Mouse (Mus musculus) midbrain, embryonic 14.5 days (tissue): ENCODE data around the gene Tmem233. TPM values are rescaled to one million over a fixed set of nuclear protein-coding genes. Genes with fewer than 3 reads are reported as not detected.
A peak's percentile ranks its signal among the peaks of the same experiment; 100 is the strongest.

Source experiments
- ATAC-seq: fragments of 200-750 bp; cut with Nextera tagmentation; 2 replicates; pipeline ENCODE4 v1.8.0; 2017; ENCODE audit warnings: moderate number of reproducible peaks, moderate library complexity; ENCODE audit not compliant: low FRiP score, low TSS enrichment
- DNase-seq: peaks from one replicate; pipeline ENCODE4 v3.0.0-alpha.2; 2015
- H3K27ac ChIP-seq: fragments of 300-500 bp; sonication (generic); replicated peaks from 2 replicates; pipeline ENCODE4 v1.5.1; 2014; ENCODE audit warnings: mild to moderate bottlenecking, low read depth, low read length, moderate library complexity
- H3K27me3 ChIP-seq: fragments of 300-500 bp; sonication (generic); 2 replicates; pipeline ENCODE4 v1.6.1; 2014; ENCODE audit warnings: low read length, control low read depth, mixed read lengths; ENCODE audit not compliant: control insufficient read depth, insufficient read depth
- H3K36me3 ChIP-seq: fragments of 300-500 bp; sonication (generic); 2 replicates; pipeline ENCODE4 v1.6.1; 2014; ENCODE audit warnings: low read length, control low read depth; ENCODE audit not compliant: control insufficient read depth, insufficient read depth
- H3K4me1 ChIP-seq: fragments of 300-500 bp; sonication (generic); 2 replicates; pipeline ENCODE4 v1.6.1; 2014; ENCODE audit warnings: mild to moderate bottlenecking, antibody characterized with exemption, low read length, control low read depth; ENCODE audit not compliant: control insufficient read depth, insufficient read depth
- H3K4me2 ChIP-seq: fragments of 300-500 bp; sonication (generic); 2 replicates; pipeline ENCODE4 v1.6.1; 2014; ENCODE audit warnings: mild to moderate bottlenecking, low read length, moderate library complexity
- H3K4me3 ChIP-seq: fragments of 300-500 bp; sonication (generic); replicated peaks from 2 replicates; pipeline ENCODE4 v1.5.1; 2014; ENCODE audit warnings: low read depth, low read length
- H3K9ac ChIP-seq: fragments of 300-500 bp; sonication (generic); replicated peaks from 2 replicates; pipeline ENCODE4 v1.6.1; 2014; ENCODE audit warnings: mild to moderate bottlenecking, low read length, moderate library complexity
- H3K9me3 ChIP-seq: fragments of 300-500 bp; sonication (generic); 2 replicates; pipeline ENCODE4 v1.6.1; 2016; ENCODE audit warnings: low read length, control low read depth, mixed read lengths; ENCODE audit not compliant: control insufficient read depth
- WGBS: fragments of 180-500 bp; shearing (Covaris S2); extraction: QIAGEN DNeasy Blood & Tissue Kit; methylation state at CpG from one replicate; pipeline ENCODE4 v1.1.7; 2014; 5-methylcytosine and 5-hydroxymethylcytosine counted together
- polyA plus RNA-seq: library from polyadenylated mRNA; unstranded; fragments of >200 nt; fragmentation: Nextera tagmentation; extraction: Ambion mirVana; gene quantifications from 2 replicates; pipeline ENCODE4 v1.2.1, GENCODE M21; 2014

Tmem233 gene
- not detected in 2 replicates for polyA plus RNA-seq

DNA sequence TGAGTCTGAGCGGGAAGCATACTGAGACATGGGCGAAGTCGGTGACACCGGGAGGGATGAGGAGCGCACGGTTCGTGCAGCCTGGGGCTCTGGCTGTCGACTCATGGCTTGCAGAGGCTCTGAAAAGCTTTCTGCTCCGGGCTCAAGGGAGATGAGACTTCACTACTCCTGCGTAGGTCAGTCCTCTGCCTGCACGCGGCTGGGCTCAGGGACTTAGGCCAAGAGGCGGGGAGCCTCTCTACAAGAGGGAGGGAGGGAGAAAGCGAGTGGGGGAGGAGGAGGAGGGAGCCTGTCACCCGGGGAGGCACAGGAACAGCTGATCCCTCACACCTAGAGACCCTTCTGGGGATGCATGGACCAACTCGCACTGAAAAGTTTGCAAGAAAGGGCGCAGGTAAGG is at the start of gene Tmem233:
Gene Tmem233, minus strand, starts transcription at position 164 of the 400 bp plus-strand sequence.
- Histone ChIP-seq H3K9me3 (no peaks in the 10 kb centered on the region), H3K4me1 (no peaks in the 10 kb centered on the region), H3K9ac (no peak within 1 kb of the TSS), H3K36me3 (no peaks in the 10 kb centered on the region), H3K4me3 (no peak within 1 kb of the TSS), H3K27ac (no peak within 1 kb of the TSS), H3K4me2 (no peak within 1 kb of the TSS), H3K27me3 (peaks cover 13% of the 10 kb centered on the region; the same call in 1 of the 2 replicates)
- 13% methylated on average over 17 of the region's 17 CpGs for WGBS
- DNase-seq (peak; percentile 2), ATAC-seq (no peak)

DNA sequence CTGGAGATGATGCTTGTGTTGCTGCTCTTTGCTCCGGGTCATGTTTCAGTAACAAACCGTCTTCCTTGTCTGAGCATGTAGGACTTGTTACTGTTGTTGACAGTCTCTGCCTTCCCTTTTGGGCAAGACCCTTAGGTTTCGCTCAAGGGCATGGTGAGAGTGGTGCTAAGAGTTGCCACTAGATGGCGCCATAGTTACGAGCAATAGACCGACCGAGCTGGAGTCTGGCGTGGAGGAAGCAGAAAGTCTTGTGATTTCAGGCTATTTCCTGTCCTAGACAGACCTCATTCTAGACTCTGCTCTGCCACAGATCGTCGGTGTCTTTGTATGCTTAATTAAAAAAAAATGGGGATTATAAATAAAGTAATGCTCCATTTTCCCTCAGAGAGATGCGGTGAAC is 40.3 kb upstream of the Tmem233 start:
- WGBS = 10% methylated on average over 11 of the region's 11 CpGs
- Histone ChIP-seq H3K9ac (no peak overlapping the region), H3K4me1 (no peaks in the 10 kb centered on the region), H3K27ac (no peak overlapping the region), H3K4me2 (no peak overlapping the region), H3K9me3 (no peaks in the 10 kb centered on the region), H3K27me3 (no peaks in the 10 kb centered on the region), H3K4me3 (no peak overlapping the region), H3K36me3 (no peaks in the 10 kb centered on the region)
- DNase-seq = peak; percentile 95
- peak; percentile 58; the same call in 1 of the 2 replicates for ATAC-seq

DNA sequence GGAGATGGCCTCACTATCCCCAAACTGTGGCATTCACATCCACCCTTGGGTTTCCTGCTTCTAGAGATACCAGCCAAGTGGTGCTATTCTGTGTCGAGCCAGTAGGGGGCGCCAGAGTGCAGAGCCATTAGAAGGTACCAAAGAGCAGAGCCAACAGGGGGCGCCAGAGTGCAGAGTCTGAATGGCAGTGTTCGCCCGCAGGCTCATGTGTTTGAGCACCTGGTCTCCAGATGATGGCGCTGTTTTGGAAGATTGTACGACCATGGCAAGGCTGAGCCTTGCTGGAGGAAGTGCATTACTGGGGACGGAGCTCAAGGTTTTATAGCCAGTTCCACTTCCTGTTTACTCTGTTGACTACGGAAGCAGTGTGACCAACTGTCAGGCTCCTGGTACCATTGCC is 33.5 kb upstream of the Tmem233 start:
- H3K36me3 ChIP-seq = no peaks in the 10 kb centered on the region
- no peaks in the 10 kb centered on the region for H3K4me1 ChIP-seq
- ATAC-seq (no peak), DNase-seq (peak; percentile 62)
- no peak overlapping the region for H3K27ac ChIP-seq
- WGBS = 49% methylated on average over 9 of the region's 9 CpGs
- H3K27me3 ChIP-seq = no peaks in the 10 kb centered on the region
- H3K9ac ChIP-seq = no peak overlapping the region
- no peak overlapping the region for H3K4me2 ChIP-seq
- no peaks in the 10 kb centered on the region for H3K9me3 ChIP-seq
- H3K4me3 ChIP-seq = no peak overlapping the region

DNA sequence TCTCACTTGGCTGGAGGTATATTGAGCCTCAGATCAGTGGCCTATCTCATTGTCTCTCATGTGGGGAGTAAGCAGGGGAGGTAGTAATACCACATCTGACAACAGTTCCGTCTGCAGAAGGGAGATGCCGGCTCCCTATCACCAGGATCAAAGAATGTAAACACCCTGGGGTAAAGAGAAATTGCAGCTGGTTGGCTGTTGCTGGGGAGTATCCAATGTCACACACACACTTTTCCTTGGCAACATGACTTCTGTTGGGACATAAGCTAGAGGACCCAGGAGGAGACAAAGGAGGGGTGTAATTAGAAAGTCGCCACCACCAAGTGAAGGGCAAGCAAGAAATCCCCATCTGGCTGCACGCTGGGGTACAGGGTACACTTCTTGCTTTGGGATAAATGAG is 33.1 kb upstream of the Tmem233 start:
- Histone ChIP-seq H3K9ac (no peak overlapping the region), H3K36me3 (no peaks in the 10 kb centered on the region), H3K4me1 (no peaks in the 10 kb centered on the region), H3K4me3 (no peak overlapping the region), H3K9me3 (no peaks in the 10 kb centered on the region), H3K4me2 (no peak overlapping the region), H3K27me3 (no peaks in the 10 kb centered on the region), H3K27ac (no peak overlapping the region)
- DNase-seq = no peak
- ATAC-seq = no peak
- WGBS = 68% methylated on average over 4 of the region's 4 CpGs

DNA sequence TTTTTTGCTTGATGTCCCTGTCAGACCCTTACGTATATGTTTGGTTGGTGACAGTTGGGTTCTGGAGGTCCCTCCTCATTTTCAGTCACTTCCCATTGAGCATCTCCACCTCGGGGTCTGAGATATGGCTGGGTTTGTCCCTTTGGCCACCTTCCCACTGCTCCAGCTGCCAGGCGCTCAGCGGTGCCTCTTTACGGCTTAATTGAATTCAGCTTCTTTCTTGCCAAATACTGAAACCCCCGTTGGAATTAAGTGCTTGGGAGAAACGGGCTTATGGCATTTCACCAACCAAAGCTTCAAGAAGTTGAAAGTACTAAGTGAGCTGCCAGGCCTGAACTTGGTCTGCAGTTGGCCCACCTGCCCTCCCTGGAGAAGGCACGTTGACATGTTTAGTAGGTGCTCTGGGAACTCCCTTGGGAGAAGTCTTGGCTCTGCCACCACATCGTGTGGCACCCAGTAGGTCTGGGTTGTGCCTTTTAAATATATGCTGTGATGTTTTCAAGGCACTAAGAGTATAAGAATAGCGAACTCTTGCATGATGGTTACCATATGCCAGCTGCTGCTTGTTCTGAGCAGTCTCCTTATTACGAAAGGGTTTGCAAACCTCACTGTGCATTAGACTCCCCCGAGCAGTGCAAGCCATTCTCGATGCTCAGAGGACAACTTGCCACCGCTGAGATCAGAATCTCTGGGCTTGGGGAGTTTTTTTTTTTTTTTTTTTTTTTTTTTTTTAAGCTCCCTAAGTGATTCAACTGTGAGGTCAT is 32.2 kb upstream of the Tmem233 start:
- peak; percentile 62 for DNase-seq
- ATAC-seq = no peak
- 68% methylated on average over 14 of the region's 14 CpGs for WGBS
- no peak overlapping the region for H3K9ac ChIP-seq
- no peak overlapping the region for H3K4me2 ChIP-seq
- H3K9me3 ChIP-seq = no peaks in the 10 kb centered on the region
- no peak overlapping the region for H3K4me3 ChIP-seq
- H3K27ac ChIP-seq = no peak overlapping the region
- no peaks in the 10 kb centered on the region for H3K36me3 ChIP-seq
- no peaks in the 10 kb centered on the region for H3K27me3 ChIP-seq
- H3K4me1 ChIP-seq = no peaks in the 10 kb centered on the region

DNA sequence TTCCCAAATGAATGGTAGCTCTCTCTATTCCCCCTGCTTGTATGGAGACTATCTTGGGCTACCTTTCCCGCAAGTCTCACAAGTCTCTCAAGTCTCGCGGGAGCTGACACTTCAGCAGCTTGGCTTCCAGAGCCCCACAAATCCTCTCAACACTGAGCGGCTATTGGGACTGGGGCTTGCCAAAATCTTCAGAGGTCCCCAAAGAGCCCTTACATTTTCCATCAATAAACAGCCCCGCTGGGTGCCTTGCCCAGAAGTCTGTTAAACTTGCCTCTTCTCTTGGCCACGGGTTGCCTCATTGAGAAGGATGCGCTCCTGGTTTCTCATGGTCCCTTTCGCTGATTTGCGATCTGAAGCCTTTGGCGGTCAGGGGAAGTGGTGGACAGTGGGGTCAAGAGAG is 25.6 kb upstream of the Tmem233 start:
- ATAC-seq (no peak), DNase-seq (no peak)
- Histone ChIP-seq H3K36me3 (no peaks in the 10 kb centered on the region), H3K4me2 (no peak overlapping the region), H3K9me3 (no peaks in the 10 kb centered on the region), H3K27me3 (no peaks in the 10 kb centered on the region), H3K4me3 (no peak overlapping the region), H3K9ac (no peak overlapping the region), H3K27ac (no peak overlapping the region), H3K4me1 (no peaks in the 10 kb centered on the region)
- 95% methylated on average over 10 of the region's 10 CpGs for WGBS

DNA sequence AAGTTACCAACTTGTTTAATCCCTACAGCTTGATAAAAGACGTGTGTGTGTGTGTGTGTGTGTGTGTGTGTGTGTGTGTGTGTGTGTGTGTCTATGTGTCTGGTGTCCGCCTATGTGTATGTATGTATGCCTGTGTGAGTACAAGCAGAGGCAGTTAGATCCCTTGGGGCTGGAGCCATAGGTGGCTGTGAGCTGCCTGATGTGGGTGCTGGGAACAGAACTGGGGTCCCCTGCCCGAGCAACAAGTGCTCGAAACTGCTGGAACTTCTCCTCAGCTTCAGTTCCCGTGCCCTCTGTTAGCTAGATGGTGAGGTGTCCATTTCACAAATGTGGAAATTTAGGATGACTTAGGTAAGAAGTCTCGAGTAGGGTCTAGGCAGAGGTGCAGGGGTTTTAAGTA is 1.2 kb upstream of the Tmem233 start:
- Histone ChIP-seq H3K27me3 (peaks cover 13% of the 10 kb centered on the region; the same call in 1 of the 2 replicates), H3K9me3 (no peaks in the 10 kb centered on the region), H3K9ac (no peak overlapping the region), H3K4me3 (no peak overlapping the region), H3K36me3 (no peaks in the 10 kb centered on the region), H3K4me2 (no peak overlapping the region), H3K4me1 (no peaks in the 10 kb centered on the region), H3K27ac (no peak overlapping the region)
- DNase-seq = no peak
- WGBS = 90% methylated on average over 6 of the region's 6 CpGs
- no peak for ATAC-seq

DNA sequence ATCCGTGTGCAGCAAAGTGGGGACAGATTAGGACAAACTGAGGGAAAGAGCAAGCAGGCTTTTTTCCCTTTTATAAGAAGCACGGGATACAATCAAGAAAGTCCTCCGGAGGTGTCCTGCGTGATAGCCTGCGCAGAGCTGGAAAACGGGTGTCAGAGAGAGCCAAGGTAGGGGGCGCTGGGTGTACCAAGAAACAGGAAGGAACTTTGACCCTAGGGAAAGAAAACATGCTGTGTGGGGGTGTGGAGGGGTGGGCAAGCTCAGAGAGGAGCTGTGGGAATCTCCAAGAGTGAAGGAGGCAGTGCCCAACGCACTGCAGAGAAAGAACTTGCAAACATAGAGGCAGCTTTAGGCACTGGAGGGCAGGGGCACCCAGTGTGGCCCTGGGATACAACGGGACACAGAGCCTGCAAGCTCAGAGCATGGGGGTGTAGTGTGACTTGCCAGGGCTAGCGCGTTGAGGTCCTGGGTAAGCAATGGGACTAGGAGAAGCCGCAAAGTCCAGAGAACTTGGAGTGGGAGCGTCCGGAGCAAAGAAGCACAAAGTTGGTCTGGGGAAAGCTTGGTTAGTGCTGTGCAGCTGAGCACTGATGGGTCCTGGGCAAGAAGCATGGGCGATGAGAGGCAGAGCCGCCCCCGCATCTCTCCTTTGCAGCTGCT is 673 bp downstream of the Tmem233 start:
- no peak for DNase-seq
- no peaks in the 10 kb centered on the region for H3K4me1 ChIP-seq
- no peak overlapping the region for H3K4me2 ChIP-seq
- H3K27ac ChIP-seq = no peak overlapping the region
- no peaks in the 10 kb centered on the region for H3K9me3 ChIP-seq
- H3K36me3 ChIP-seq = no peaks in the 10 kb centered on the region
- peaks cover 13% of the 10 kb centered on the region; the same call in 1 of the 2 replicates for H3K27me3 ChIP-seq
- H3K9ac ChIP-seq = no peak overlapping the region
- no peak overlapping the region for H3K4me3 ChIP-seq
- WGBS = 39% methylated on average over 17 of the region's 17 CpGs
- ATAC-seq = no peak

DNA sequence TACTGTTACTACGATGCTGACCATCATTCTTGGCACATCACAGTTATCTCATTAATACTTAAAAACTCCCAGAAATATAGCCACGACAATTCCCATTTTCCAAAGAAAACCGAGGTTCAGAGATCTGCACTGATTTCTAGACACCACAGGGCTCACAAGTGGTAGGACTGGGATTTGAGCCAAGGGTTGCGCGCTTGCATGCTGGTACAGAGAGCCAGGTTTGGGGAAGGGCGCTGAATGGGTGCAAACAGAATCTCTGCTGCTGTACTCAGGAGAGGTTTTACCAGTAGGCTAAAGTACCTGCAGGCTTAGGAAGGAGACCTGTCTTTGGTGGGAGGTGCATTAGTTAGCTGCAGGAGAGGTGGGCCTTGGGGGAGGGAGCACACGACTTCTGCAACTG is 1.4 kb downstream of the Tmem233 start:
- H3K27ac ChIP-seq = no peak overlapping the region
- no peaks in the 10 kb centered on the region for H3K36me3 ChIP-seq
- H3K4me2 ChIP-seq = no peak overlapping the region
- no peaks in the 10 kb centered on the region for H3K9me3 ChIP-seq
- H3K9ac ChIP-seq = no peak overlapping the region
- H3K27me3 ChIP-seq = peaks cover 13% of the 10 kb centered on the region; the same call in 1 of the 2 replicates
- whole genome bisulfite sequencing = 82% methylated on average over 7 of the region's 7 CpGs
- ATAC-seq = no peak
- no peaks in the 10 kb centered on the region for H3K4me1 ChIP-seq
- H3K4me3 ChIP-seq = no peak overlapping the region
- DNase-seq = no peak
